ENCODE assay signal across 12 mouse cellular contexts in the genomic region with DNA sequence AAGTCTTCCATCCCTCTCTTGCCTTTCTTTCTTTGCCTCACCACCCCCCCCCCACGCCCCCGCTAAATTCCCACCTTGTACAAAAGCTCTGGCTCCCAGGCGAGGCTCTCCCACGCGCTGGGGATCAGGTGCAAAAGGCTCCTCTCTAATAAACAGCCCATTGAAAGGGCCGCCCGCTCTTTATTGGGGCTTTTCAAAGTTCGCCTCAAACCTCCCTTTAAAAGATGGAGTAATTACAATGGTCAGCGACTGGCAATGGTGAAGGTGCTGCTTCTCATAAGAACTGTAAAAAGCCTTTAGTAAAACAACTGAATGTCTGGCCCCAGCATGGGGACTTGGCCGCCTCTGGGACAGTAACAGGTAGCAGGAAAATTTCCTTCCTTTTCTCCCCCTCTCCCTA. TPM values are rescaled to one million over a fixed set of nuclear protein-coding genes. Genes with fewer than 3 reads are reported as not detected.
A peak's percentile ranks its signal among the peaks of the same experiment; 100 is the strongest.
DNase-seq lines count a peak whose midpoint lies in the region; ATAC-seq and TF ChIP-seq lines count a peak whose summit lies in the region.
"Had no signal": no experiment of that assay in that cellular context is flagged by ENCODE, and none has a peak within 500 bp of the region (broad histone marks: within the 10 kb centered on the region; RNA-seq: fewer than 3 reads in every experiment).

No protein-coding gene starts in this region.

- H3K9ac ChIP-seq in embryonic facial prominence, embryonic 14.5 days (ENCODE audit: low read depth, low read length) = no peak overlapping the region
- peak overlapping the region; percentile 46 for H3K9ac ChIP-seq in hindbrain, postnatal 0 days (replicated peaks; ENCODE audit: low read length)

- no peak for TF ChIP-seq CTCF in hindbrain, postnatal 0 days (IDR thresholded peaks at IDR 0.05; ENCODE audit: low read depth)

- H3K9me3 ChIP-seq in embryonic facial prominence, embryonic 14.5 days (ENCODE audit: control insufficient read depth, low read length) = no peaks in the 10 kb centered on the region
- H3K9me3 ChIP-seq in hindbrain, postnatal 0 days (ENCODE audit: low read length) = no peaks in the 10 kb centered on the region

- intact Hi-C loops in left cerebral cortex, postnatal 25 days (cut with DNase I) = loop anchor here (1.0 to 5.0 kb wide), 5 partner anchors 98 to 587 kb away; a partner anchor contains a TSS

- DNase-seq in left cerebral cortex, postnatal 25 days (ENCODE audit: low spot score in 2 of 2) = peak; percentile 13 to 42
- DNase-seq in left cerebral cortex, adult 8-10 months (ENCODE audit: low spot score in 2 of 2) = no peak
- no peak for DNase-seq in embryonic facial prominence, embryonic 14.5 days (ENCODE audit: low spot score)
- DNase-seq in hindbrain, postnatal 0 days (ENCODE audit: low spot score) = peak; percentile 13
- peak; percentile 14 for DNase-seq in right cerebral cortex, postnatal 25 days
- DNase-seq in MN1 (ENCODE audit: low spot score) = no peak
- DNase-seq in layer of hippocampus, adult 9-10 months (ENCODE audit: low spot score) = no peak
- DNase-seq: kidney, postnatal 10 days; liver had no signal

- no peak overlapping the region for H3K4me2 ChIP-seq in embryonic facial prominence, embryonic 14.5 days (ENCODE audit: low read depth, low read length)
- H3K4me2 ChIP-seq in hindbrain, postnatal 0 days (ENCODE audit: low read depth, low read length) = peak overlapping the region; percentile 59

- H3K27ac ChIP-seq in embryonic facial prominence, embryonic 14.5 days (replicated peaks; ENCODE audit: low read depth, low read length) = no peak overlapping the region
- peak overlapping the region; percentile 84 for H3K27ac ChIP-seq in hindbrain, postnatal 0 days

- no peaks in the 10 kb centered on the region for H3K36me3 ChIP-seq in embryonic facial prominence, embryonic 14.5 days (ENCODE audit: control insufficient read depth, insufficient read depth, low read length)
- no peaks in the 10 kb centered on the region for H3K36me3 ChIP-seq in hindbrain, postnatal 0 days (ENCODE audit: insufficient read depth, low read length)

- H3K4me1 ChIP-seq in embryonic facial prominence, embryonic 14.5 days (ENCODE audit: control insufficient read depth, insufficient read depth, low read length) = no peaks in the 10 kb centered on the region
- peaks cover 7% of the 10 kb centered on the region; the same call in 1 of the 2 replicates for H3K4me1 ChIP-seq in hindbrain, postnatal 0 days (ENCODE audit: insufficient read depth, low read length)

- 4% methylated on average over 10 of the region's 10 CpGs for WGBS in embryonic facial prominence, embryonic 14.5 days
- WGBS in hindbrain, postnatal 0 days = 5% methylated on average over 10 of the region's 10 CpGs

- peak overlapping the region; percentile 34; the same call in 1 of the 2 replicates for H3K4me3 ChIP-seq in embryonic facial prominence, embryonic 14.5 days (ENCODE audit: low read depth, low read length)
- H3K4me3 ChIP-seq in hindbrain, postnatal 0 days (ENCODE audit: low read length) = peak overlapping the region; percentile 42

- H3K27me3 ChIP-seq in embryonic facial prominence, embryonic 14.5 days (replicated peaks; ENCODE audit: control insufficient read depth, insufficient read depth, low read length) = peaks cover 81% of the 10 kb centered on the region
- H3K27me3 ChIP-seq in hindbrain, postnatal 0 days (ENCODE audit: insufficient read depth, low read length) = peaks cover 17% of the 10 kb centered on the region; the same call in 1 of the 2 replicates

- no peak for ATAC-seq in embryonic facial prominence, embryonic 14.5 days (ENCODE audit: low read depth)
- ATAC-seq in hindbrain, postnatal 0 days = no peak
- no peak for ATAC-seq in erythroid progenitor cell, adult 5-6 weeks (replicated peaks; ENCODE audit: low FRiP score, poor library complexity, severe bottlenecking)

RNA-seq across cellular contexts. Expression of a gene that starts 0.9 kb away (rescaled TPM):
- total RNA-seq in left cerebral cortex, postnatal 25 days (2021) = 10 to 100 TPM; 18.2 to 20.3 TPM
- 10 to 100 TPM in 3 of 4 experiments, 1 to 10 TPM in 1; 9.8 to 13.3 (median 11.2) TPM for total RNA-seq in left cerebral cortex, adult 8-10 months (2022)
- 4.2 and 5.0 TPM in 2 replicates for polyA plus RNA-seq in embryonic facial prominence, embryonic 14.5 days (2014; fragmentation: Nextera tagmentation; extraction: Ambion mirVana)
- total RNA-seq in hindbrain, postnatal 0 days (2014; rRNA removed) = 42.4 and 56.0 TPM in 2 replicates
- polyA plus RNA-seq in hindbrain, postnatal 0 days (2015; fragmentation: Nextera tagmentation; extraction: Ambion mirVana) = 85.9 and 96.3 TPM in 2 replicates
- not detected in 2 replicates for total RNA-seq in erythroid progenitor cell, adult 5-6 weeks (2015; ENCODE audit: low replicate concordance)
- not detected in 2 replicates for total RNA-seq in erythroid progenitor cell, adult 5-6 weeks (2017; ENCODE audit: low replicate concordance)
- total RNA-seq: megakaryocyte, adult 5-6 weeks had no signal
- polyA plus RNA-seq: heart, embryonic 14.5 days had no signal

RNA-seq across cellular contexts. Expression of a gene that starts 0.9 kb away (rescaled TPM):
- total RNA-seq in left cerebral cortex, postnatal 25 days (2021) = 1 to 10 TPM; 3.6 to 3.9 TPM
- total RNA-seq in left cerebral cortex, adult 8-10 months (2022) = 1 to 10 TPM; 2.5 to 7.1 (median 4.8) TPM
- 0.88 and 1.2 TPM in 2 replicates for polyA plus RNA-seq in embryonic facial prominence, embryonic 14.5 days (2014; fragmentation: Nextera tagmentation; extraction: Ambion mirVana)
- 0.40 and 2.1 TPM in 2 replicates for total RNA-seq in hindbrain, postnatal 0 days (2014; rRNA removed)
- polyA plus RNA-seq in hindbrain, postnatal 0 days (2015; fragmentation: Nextera tagmentation; extraction: Ambion mirVana) = 2.5 and 3.3 TPM in 2 replicates
- 2.9 and 3.6 TPM in 2 replicates for total RNA-seq in erythroid progenitor cell, adult 5-6 weeks (2015; ENCODE audit: low replicate concordance)
- total RNA-seq in erythroid progenitor cell, adult 5-6 weeks (2017; ENCODE audit: low replicate concordance) = 4.3 and 10.5 TPM in 2 replicates

Comparison
In these comparisons a context has a peak if more than half of its experiments do, and no peak if none do; other contexts are left out.
1. DNase-seq: peak in left cerebral cortex, postnatal 25 days (2 of 2), hindbrain, postnatal 0 days (single experiment) and right cerebral cortex, postnatal 25 days (single experiment); none in left cerebral cortex, adult 8-10 months (0 of 2), embryonic facial prominence, embryonic 14.5 days (single experiment), MN1 (single experiment) and layer of hippocampus, adult 9-10 months (single experiment).
2. RNA of a gene that starts 0.9 kb away (total RNA-seq): 42.4 to 56.0 TPM in hindbrain, postnatal 0 days, 18.2 to 20.3 TPM in left cerebral cortex, postnatal 25 days and 9.8 to 13.3 TPM in left cerebral cortex, adult 8-10 months; not detected in erythroid progenitor cell, adult 5-6 weeks; every median in the first group is over 10 times any median in the second.